Mouse (Mus musculus): ENCODE data around the gene Nrxn1.

DNA sequence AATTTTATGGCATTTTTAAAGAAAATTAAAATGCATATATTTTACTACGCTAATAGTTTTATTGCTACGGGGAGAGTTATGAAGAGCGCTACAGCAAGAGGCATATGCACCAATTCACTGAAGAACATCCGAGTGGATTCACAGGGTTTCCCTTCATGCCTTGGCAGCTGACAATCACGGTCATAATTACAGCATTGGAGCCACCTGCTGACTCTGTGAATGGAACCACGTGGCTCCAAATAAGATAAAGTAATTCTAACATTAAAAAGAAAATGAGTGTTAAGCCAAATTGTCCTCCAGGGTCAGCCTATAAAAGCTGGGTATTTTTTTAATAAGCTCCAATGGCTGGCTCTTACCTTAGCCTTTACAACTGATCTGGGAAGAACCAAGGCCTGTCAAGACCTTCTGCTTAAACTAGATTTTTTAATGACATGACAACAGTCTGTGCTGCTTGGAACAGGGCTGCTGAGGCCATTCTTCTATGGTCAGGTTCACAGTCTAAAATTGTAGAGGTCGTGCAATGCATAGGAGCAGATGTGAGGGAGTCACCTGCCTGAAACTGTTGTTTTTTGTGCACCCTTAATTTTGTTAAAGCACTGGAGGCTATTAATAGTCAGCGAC is 548.1 kb downstream of the Nrxn1 start:
- TF ChIP-seq CTCF (IDR thresholded peaks at IDR 0.05; ENCODE audit: insufficient read depth, low read length) (no peak), POLR2A (IDR thresholded peaks at IDR 0.05; ENCODE audit: borderline replicate concordance, extremely low read depth, low read depth, low read length) (no peak)
